Mouse (Mus musculus) embryonic facial prominence, embryonic 13.5 days (tissue): ENCODE data around the gene Hinfp. TPM values are rescaled to one million over a fixed set of nuclear protein-coding genes. Genes with fewer than 3 reads are reported as not detected.
"Not testable (repeated sequence)": the region's sequence is repeated elsewhere in the genome, so short reads cannot be mapped to it uniquely, and the experiment has no call there.

Experiments used
- ATAC-seq: fragments of 200-750 bp; cut with Nextera tagmentation; 2 replicates; pipeline ENCODE4 v1.8.0; 2017; ENCODE audit warnings: low read depth; ENCODE audit not compliant: insufficient number of reproducible peaks, insufficient read depth, low FRiP score, low TSS enrichment
- H3K27ac ChIP-seq: fragments of 300-500 bp; sonication (generic); 2 replicates; pipeline ENCODE4 v1.5.1; 2015; ENCODE audit warnings: moderate library complexity, mild to moderate bottlenecking, inconsistent platforms
- H3K27me3 ChIP-seq: fragments of 300-500 bp; sonication (generic); 2 replicates; pipeline ENCODE4 v1.6.1; 2015; ENCODE audit warnings: mild to moderate bottlenecking, inconsistent platforms
- H3K36me3 ChIP-seq: fragments of 300-500 bp; sonication (generic); 2 replicates; pipeline ENCODE4 v1.6.1; 2015; ENCODE audit warnings: mild to moderate bottlenecking, inconsistent platforms
- H3K4me1 ChIP-seq: fragments of 300-500 bp; sonication (generic); 2 replicates; pipeline ENCODE4 v1.6.1; 2015; ENCODE audit warnings: inconsistent platforms
- H3K4me2 ChIP-seq: fragments of 300-500 bp; sonication (generic); 2 replicates; pipeline ENCODE4 v1.6.1; 2015; ENCODE audit warnings: moderate library complexity, mild to moderate bottlenecking, inconsistent platforms
- H3K4me3 ChIP-seq: fragments of 300-500 bp; sonication (generic); 2 replicates; pipeline ENCODE4 v1.5.1; 2015; ENCODE audit warnings: mild to moderate bottlenecking, inconsistent platforms
- H3K9ac ChIP-seq: fragments of 300-500 bp; sonication (generic); 2 replicates; pipeline ENCODE4 v1.6.1; 2015; ENCODE audit warnings: mild to moderate bottlenecking, inconsistent platforms
- H3K9me3 ChIP-seq: fragments of 300-500 bp; sonication (generic); 2 replicates; pipeline ENCODE4 v1.6.1; 2016; ENCODE audit warnings: inconsistent platforms
- WGBS: fragments of 180-500 bp; shearing (Covaris S2); methylation state at CpG from one replicate; pipeline ENCODE4 v1.1.7; 2015; ENCODE audit warnings: mixed read lengths; 5-methylcytosine and 5-hydroxymethylcytosine counted together
- polyA plus RNA-seq: library from polyadenylated mRNA; unstranded; fragments of >200 nt; fragmentation: Nextera tagmentation; extraction: Ambion mirVana; gene quantifications from 2 replicates; pipeline ENCODE4 v1.2.1, GENCODE M21; 2015

The Hinfp gene
- polyA plus RNA-seq, 1 experiment from 2014 or later: 30.6 TPM

DNA sequence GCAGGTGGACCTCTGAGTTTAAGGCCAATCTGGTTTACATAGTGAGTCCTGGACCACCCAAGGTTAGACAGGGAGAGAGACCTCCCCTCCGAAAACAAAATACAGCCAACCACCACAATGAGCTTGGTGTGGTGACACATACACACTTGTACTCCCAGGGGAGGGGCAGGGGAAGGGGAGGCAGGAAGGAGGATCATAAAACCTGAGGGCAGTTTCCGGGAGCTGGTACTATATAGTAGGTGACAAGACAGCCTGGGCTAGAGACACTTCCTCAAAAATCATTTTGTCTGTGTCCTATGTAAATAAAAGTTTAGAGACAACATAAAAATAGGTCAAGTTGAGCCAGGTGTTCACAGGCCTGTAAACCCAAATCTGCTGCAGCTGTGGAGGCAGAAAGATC is 1.8 kb upstream of the Hinfp start:
- no peaks in the 10 kb centered on the region for H3K9me3 ChIP-seq
- no peak for ATAC-seq
- H3K4me2 ChIP-seq: no peak overlapping the region
- WGBS: 89% methylated on average over 2 of the region's 2 CpGs
- H3K36me3 ChIP-seq: peaks cover 19% of the 10 kb centered on the region
- H3K4me1 ChIP-seq: peaks cover 23% of the 10 kb centered on the region
- peaks cover 7% of the 10 kb centered on the region; the same call in 1 of the 2 replicates for H3K27me3 ChIP-seq
- H3K4me3 ChIP-seq: no peak overlapping the region
- no peak overlapping the region for H3K27ac ChIP-seq
- H3K9ac ChIP-seq: no peak overlapping the region

- H3K9ac ChIP-seq: no peak overlapping the region
- no peak overlapping the region for H3K27ac ChIP-seq
- H3K36me3 ChIP-seq: peaks cover 26% of the 10 kb centered on the region
- peaks cover 21% of the 10 kb centered on the region for H3K4me1 ChIP-seq
- no peak overlapping the region for H3K4me3 ChIP-seq
- no peak overlapping the region for H3K4me2 ChIP-seq
- no peaks in the 10 kb centered on the region for H3K9me3 ChIP-seq
- WGBS: 88% methylated on average over 6 of the region's 6 CpGs
- no peak for ATAC-seq
- peaks cover 7% of the 10 kb centered on the region; the same call in 1 of the 2 replicates for H3K27me3 ChIP-seq
These were observed 1.1 kb upstream of the Hinfp start for GRCm38 (mm10) chr9:44306532-44306931.

DNA sequence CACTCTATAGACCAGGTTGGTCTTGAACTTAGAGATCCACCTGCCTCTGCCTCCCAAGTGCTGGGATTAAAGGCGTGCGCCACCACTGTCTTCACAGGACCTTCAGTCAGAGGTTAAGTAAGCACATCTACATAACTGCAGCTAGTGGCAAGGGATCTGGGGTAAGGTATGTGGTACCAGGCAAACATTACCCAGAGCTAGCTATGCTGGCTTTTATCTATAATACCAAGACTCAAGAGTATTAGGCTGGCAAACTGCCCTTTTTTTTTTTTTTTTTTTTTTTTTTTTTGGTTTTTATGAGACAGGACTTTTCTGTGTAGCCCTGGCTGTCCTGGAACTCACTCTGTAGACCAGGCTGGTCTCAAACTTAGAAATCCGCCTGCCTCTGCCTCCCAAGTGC is 5.5 kb downstream of the Hinfp start:
- not testable (repeated sequence) for H3K4me3 ChIP-seq, H3K9ac ChIP-seq, H3K27me3 ChIP-seq, H3K9me3 ChIP-seq, H3K27ac ChIP-seq, H3K4me2 ChIP-seq, ATAC-seq
- 93% methylated on average over 3 of the region's 3 CpGs for WGBS
- H3K36me3 ChIP-seq: peaks cover 76% of the 10 kb centered on the region
- peaks cover 14% of the 10 kb centered on the region for H3K4me1 ChIP-seq

DNA sequence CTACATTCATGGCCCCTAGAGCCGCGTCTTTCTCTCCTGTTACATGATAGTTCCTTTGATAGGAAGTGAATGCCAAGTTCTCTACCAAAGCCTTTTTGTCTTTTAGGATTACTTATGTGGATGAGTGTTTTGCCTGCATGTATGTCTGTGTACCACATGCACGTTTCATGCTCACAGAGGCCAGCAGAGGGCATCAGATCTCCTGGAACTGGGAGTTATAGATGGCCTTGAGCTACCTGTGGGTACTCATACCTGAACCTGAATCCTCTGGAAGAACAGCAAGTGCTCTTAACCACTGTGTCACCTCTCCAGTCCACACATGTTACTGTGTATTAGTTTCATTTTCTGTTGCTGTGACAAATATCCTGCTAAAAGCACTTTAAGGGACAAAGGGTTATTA is 13.0 kb downstream of the Hinfp start:
- Histone ChIP-seq H3K4me3 (no peak overlapping the region), H3K4me1 (peaks cover 14% of the 10 kb centered on the region), H3K4me2 (no peak overlapping the region), H3K27ac (no peak overlapping the region), H3K9ac (no peak overlapping the region), H3K36me3 (peaks cover 72% of the 10 kb centered on the region), H3K27me3 (peaks cover 28% of the 10 kb centered on the region), H3K9me3 (no peaks in the 10 kb centered on the region)
- 71% methylated on average over 3 of the region's 3 CpGs for WGBS
- no peak for ATAC-seq

GRCm38 (mm10) chr9:44288959-44289291 is 16.5 kb downstream of the Hinfp start:
- peaks cover 46% of the 10 kb centered on the region for H3K27me3 ChIP-seq
- H3K4me3 ChIP-seq: no peak overlapping the region
- H3K36me3 ChIP-seq: peaks cover 39% of the 10 kb centered on the region
- ATAC-seq: no peak
- peak overlapping the region; percentile 95 for H3K4me2 ChIP-seq
- H3K9ac ChIP-seq: no peak overlapping the region
- 11% methylated on average over 11 of the region's 11 CpGs for WGBS
- H3K27ac ChIP-seq: no peak overlapping the region
- H3K9me3 ChIP-seq: no peaks in the 10 kb centered on the region
- peaks cover 24% of the 10 kb centered on the region for H3K4me1 ChIP-seq

DNA sequence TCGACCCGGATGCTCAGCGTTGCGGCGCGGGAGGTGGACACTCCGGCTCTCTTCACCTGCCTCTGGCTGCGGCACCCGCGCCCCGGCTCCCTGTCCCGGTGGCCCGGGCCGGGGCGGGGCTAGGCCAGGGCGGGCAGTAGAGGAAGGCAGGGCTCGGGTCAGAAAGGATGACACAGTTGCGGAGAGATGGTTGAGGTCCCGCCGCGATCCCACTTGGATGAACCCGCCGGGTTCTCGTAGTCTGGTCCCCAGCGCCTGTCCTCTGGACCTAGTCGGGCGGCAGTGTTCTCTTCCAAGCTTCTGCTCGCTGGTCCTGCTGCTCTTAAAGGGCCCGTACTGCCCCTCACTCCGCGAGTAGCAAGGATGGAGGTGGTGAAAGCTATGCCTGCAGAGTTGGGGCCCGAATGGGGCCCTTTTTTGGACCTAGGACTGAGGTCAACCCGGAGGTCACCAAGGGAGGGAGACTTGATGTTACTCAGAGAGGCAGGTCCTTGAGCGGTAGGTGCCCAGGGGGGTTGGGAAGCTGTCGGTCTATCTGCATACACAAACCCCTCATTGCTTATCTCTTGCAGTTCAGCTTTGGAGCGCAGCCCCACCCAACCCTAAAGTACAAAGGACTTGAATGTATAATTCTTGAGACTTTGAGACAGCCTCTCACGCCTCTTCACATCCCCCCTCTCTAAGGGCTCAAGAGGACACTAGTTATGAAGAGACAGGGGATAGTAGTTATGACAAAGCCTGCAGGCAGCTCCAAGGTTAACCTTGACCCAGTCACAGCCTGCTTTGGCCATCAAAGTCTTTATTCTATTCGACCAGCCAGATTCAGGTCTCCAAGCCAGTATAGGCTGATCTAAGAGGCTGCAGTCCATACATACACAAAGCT is 17.2 kb downstream of the Hinfp start, which contains the start of gene Abcg4:
TSS of gene Abcg4 (minus strand) at position 540 of the 883 bp plus-strand sequence.
- Histone ChIP-seq H3K4me3 (peak within 1 kb of the TSS; percentile 71), H3K4me2 (peak within 1 kb of the TSS; percentile 95), H3K9me3 (no peaks in the 10 kb centered on the region), H3K36me3 (peaks cover 33% of the 10 kb centered on the region), H3K27ac (no peak within 1 kb of the TSS), H3K4me1 (peaks cover 24% of the 10 kb centered on the region), H3K27me3 (peaks cover 46% of the 10 kb centered on the region), H3K9ac (peak within 1 kb of the TSS; percentile 78)
- 0 out of 2 replicates have a peak, but pooled peaks have one; percentile 29 for ATAC-seq
- WGBS: 3% methylated on average over 38 of the region's 38 CpGs

- 1% methylated on average over 47 of the region's 47 CpGs for WGBS
These were observed 17.9 kb downstream of the Hinfp start for GRCm38 (mm10) chr9:44287401-44288075.

DNA sequence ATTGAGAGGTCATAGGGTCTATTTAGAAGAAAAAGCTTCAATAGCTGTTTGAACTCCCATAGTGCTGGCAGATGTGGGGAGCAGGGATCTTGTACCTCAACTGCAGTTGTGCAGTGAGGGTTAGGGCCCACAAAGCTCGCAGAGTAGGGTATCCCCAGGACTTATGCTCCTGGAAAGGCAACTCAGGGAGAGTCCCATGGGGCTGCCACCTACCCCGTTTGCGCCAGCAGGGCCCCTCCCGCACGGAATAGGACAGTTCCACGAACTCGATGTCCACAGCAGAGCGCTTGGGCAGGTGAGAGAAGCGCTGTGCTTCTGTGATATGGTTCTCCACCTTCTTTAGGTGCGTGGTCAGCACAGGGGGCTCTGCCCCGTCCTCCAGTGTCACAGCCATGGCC is 18.5 kb downstream of the Hinfp start:
- Histone ChIP-seq H3K9me3 (no peaks in the 10 kb centered on the region), H3K36me3 (peaks cover 20% of the 10 kb centered on the region), H3K4me3 (peak overlapping the region; percentile 71), H3K27me3 (peaks cover 46% of the 10 kb centered on the region), H3K4me1 (peaks cover 24% of the 10 kb centered on the region), H3K27ac (no peak overlapping the region), H3K4me2 (peak overlapping the region; percentile 95), H3K9ac (peak overlapping the region; percentile 78)
- WGBS: 5% methylated on average over 11 of the region's 11 CpGs
- no peak for ATAC-seq

More at GRCm38 (mm10) chr9:44287401-44288075, 17.9 kb downstream of the Hinfp start:
- H3K9me3 ChIP-seq: no peaks in the 10 kb centered on the region
- peaks cover 46% of the 10 kb centered on the region for H3K27me3 ChIP-seq
- peak overlapping the region; percentile 95 for H3K4me2 ChIP-seq
- peak; percentile 53; the same call in 1 of the 2 replicates for ATAC-seq
- peak overlapping the region; percentile 78 for H3K9ac ChIP-seq
- no peak overlapping the region for H3K27ac ChIP-seq
- peaks cover 25% of the 10 kb centered on the region for H3K36me3 ChIP-seq
- H3K4me1 ChIP-seq: peaks cover 24% of the 10 kb centered on the region
- H3K4me3 ChIP-seq: peak overlapping the region; percentile 71

DNA sequence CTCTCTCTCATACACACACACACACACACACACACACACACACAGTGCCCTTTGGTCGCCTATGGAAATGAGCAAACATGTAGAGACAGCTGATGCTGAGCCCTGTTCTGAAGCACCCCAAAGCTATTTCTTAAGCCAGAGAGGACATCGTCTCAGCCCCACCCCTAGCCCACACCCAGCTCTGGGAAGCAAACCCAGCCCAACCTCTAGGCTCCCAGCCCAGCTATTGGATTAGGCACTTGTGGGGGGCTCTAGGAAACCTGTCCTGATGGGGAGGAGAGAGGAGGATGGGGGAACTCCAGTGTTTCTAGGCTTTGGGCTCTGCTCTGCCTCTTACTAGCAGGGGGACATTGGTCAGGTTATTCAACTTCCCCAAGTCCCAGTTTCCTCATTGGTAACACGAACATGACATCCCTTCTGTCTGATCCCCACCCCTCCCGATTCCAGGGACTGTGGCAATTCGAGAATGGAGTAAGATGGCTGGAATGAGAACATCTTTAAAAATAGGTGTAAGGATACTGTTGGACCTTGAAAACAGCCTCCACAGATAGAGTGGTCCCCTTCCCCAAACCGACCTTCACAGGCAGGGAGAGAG is 19.1 kb downstream of the Hinfp start:
- Histone ChIP-seq H3K4me3 (no peak overlapping the region), H3K9ac (0 out of 2 replicates have a peak overlapping the region, but pooled peaks have one; percentile 44)

GRCm38 (mm10) chr9:44283183-44283582 is 22.3 kb downstream of the Hinfp start:
- no peak overlapping the region for H3K27ac ChIP-seq
- H3K4me1 ChIP-seq: peaks cover 14% of the 10 kb centered on the region
- H3K9me3 ChIP-seq: no peaks in the 10 kb centered on the region
- H3K36me3 ChIP-seq: peaks cover 28% of the 10 kb centered on the region
- 73% methylated on average over 5 of the region's 5 CpGs for WGBS
- no peak overlapping the region for H3K9ac ChIP-seq
- H3K4me2 ChIP-seq: no peak overlapping the region
- peaks cover 25% of the 10 kb centered on the region for H3K27me3 ChIP-seq
- ATAC-seq: no peak
- no peak overlapping the region for H3K4me3 ChIP-seq

More for the DNA sequence above, 19.1 kb downstream of the Hinfp start:
- H3K36me3 ChIP-seq: peaks cover 19% of the 10 kb centered on the region
- peak overlapping the region; percentile 95 for H3K4me2 ChIP-seq
- no peak for ATAC-seq
- H3K9me3 ChIP-seq: no peaks in the 10 kb centered on the region
- 8% methylated on average over 6 of the region's 6 CpGs for WGBS
- peaks cover 24% of the 10 kb centered on the region for H3K4me1 ChIP-seq
- no peak overlapping the region for H3K27ac ChIP-seq
- H3K27me3 ChIP-seq: peaks cover 46% of the 10 kb centered on the region

- no peak overlapping the region for H3K4me2 ChIP-seq
- H3K27ac ChIP-seq: no peak overlapping the region
- no peak overlapping the region for H3K4me3 ChIP-seq
- H3K27me3 ChIP-seq: 0 out of 2 replicates have a peak, but pooled peaks cover 3% of the 10 kb centered on the region
- no peak for ATAC-seq
- H3K9ac ChIP-seq: no peak overlapping the region
- peaks cover 15% of the 10 kb centered on the region for H3K4me1 ChIP-seq
- peaks cover 1% of the 10 kb centered on the region; the same call in 1 of the 2 replicates for H3K36me3 ChIP-seq
- H3K9me3 ChIP-seq: no peaks in the 10 kb centered on the region
- 78% methylated on average over 4 of the region's 4 CpGs for WGBS
These were observed 35.5 kb downstream of the Hinfp start for GRCm38 (mm10) chr9:44269973-44270372.
